Mouse (Mus musculus): Measurements from ENCODE around the gene Slc38a2.

Slc38a2 gene

DNA sequence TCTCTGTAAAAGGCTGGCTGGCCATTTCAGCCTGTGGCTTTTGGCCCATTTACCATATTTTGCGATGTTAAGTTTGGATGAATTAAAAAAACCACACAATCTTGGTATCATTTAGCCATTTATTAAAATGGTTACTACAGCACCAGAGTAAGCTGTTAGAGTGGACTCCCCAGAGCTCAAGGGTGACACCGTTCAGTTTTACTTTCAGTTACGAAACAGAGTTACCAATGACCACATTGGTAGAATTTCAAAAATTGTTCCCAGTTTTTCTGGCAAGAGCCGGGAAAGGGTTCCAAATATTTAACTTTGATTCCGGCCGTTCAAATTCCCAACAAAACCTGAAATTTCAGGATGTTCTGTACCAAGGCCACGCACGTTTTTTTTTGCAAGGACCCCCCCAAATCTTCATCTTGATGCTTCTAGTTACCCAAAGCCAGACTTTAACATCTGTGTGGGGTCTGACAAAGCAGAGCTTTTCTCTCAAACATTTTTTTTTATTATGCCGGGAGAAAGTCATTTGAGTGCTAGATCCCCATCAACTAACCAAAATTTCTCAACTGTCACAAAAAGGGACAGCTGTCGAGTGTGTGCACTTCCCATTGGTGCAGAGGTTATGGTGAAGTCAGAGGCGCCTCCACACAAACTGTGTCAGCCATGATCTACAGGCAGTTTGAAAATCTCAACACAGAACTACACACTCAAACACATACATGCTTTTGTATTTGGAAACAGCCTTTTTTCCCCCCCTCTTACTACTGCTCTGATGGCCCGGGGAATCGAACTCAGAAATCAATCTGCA lies 2.8 kb downstream of the Slc38a2 start:
- DNase-seq (ENCODE audit: low spot score in 2 of 2) = no peak

DNA sequence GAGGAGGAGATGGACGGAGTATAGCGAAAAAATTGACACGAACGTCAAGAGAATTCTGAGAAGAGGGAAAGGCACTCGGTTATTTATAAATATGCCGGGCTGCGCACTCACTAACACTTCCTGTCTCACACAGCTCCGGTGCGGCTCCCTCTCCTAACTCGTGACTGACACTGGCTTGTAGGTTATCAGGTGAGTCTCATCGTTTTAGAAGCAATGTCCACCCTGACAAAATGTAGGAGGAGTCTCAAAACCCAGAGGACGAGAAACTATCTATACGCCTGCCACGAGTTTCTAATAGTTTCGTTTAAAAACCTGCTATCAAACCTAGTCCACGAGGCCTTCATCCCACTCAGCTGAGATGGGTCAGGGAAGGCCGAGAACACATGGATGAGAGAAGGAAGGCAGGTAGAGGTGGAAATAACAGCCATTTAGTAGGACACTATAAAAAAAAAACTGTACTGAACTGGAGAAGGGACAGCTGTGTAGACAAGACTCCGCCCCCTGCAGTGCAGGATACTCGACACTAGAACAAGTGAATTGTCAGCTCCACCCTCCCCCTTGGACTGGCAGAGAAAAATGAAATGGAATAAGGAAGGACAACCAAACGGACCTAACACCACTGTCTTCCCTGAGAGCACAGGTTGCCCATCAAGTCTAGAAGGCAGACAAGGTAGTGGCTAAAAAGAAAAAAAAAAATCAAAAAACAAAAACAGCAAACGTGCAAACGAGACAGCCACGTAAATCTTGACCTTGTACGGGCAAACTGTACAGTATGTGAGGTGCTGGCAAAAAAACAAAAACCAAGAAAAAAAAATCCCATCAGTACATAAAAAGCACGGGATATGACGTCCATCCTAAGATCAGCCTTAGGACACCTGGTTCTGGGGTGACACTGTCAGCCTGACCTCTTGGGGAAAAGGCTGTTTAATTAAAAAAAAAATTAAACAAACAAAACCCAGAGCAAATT lies 3.8 kb downstream of the Slc38a2 start:
- no peak for DNase-seq (ENCODE audit: low spot score in 2 of 2)

DNA sequence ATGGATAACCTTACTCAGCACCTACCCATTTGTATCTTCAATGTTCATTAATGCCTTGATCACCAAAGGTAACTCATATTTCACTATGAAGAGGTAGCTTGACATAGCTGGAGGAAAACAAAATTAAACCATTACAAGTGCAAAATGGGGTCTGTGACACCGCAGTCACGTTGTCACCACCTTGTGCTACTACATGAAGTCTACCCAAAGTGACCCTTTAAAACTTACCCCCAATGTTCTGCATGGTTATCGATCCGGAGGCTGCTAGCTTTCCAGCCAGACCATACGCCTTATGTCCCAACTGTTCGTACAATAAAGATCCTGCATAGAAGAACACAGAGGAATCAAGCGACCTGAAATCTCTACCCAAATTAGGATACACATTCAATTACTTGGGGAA lies 4.5 kb downstream of the Slc38a2 start:
- no peak for DNase-seq (ENCODE audit: low spot score in 2 of 2)

DNA sequence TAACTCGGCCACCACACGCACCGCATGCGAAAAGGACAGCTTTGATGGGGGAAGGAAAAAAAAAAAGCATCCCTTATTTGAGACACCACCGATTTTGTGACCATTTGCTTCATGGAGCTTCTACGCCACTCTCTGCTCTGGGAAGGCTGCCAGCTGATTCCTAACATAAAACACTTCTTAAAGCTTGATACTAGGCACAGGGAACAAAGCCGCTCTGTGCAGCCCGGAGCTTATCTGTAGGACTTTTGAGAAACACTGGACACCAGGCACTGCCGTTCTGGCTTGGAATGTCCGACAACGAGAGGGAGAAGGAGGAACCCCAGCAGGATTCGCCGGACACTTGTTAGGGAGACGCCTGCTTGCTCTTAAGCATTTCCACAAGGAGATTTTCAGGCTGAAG lies 5.8 kb downstream of the Slc38a2 start:
- no peak for DNase-seq (ENCODE audit: low spot score in 2 of 2)

DNA sequence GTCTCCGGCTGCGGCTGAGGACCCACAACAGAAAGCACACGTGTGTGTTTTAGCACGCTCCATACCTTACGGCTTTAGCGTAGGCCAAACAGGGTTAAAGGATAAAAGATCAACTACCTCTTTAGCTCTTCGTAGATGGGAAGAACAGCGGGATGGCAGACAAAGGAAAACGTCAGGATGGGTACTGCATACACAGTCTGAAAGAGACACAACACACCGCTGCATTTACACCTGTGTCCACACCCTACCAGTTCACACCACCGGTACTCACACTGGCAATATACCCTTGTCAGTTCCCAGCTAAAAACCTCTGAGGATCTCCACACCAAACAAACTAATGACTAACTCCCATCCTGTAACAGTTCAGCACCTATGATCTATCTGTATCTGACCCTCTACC lies 7.1 kb downstream of the Slc38a2 start:
- DNase-seq (ENCODE audit: low spot score in 2 of 2) = no peak

DNA sequence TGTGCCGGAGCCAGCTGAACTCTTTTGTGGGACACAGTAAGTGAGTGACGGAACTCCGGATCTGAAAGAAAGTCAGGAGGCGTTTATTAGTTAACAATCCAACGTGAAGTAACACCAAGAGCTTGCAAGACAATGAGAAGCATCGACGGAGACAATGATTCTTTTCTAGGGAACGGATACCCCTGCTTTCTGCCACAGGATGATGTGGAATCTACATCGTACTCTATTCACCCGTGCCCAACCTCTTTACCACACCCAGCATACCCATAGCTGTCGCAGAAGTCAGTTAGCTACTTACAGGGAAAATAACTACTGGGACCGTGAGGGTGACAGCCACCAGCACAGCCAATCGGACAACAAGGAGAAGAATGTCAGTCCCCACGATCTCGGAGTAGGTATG lies 8.1 kb downstream of the Slc38a2 start:
- no peak for DNase-seq (ENCODE audit: low spot score in 2 of 2)

DNA sequence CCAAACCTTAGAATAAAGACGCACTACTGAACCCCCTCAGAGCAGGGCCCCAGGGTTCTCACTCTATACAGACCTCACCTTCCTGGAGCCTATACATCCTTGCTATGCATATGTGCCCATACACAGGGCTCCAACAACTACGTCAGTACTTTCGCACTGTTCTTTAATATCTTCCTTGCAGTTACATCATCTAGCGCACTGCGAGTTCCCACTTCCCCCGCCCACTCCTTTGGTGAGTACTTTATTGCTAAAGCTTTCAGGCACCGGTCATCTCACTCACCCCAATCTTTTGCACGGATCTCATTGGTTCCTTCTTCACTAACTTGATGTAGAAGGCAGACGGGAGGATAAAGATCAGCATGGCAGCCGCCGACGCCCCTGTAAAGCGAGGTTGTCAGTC lies 8.7 kb downstream of the Slc38a2 start:
- no peak for DNase-seq (ENCODE audit: low spot score in 2 of 2)

DNA sequence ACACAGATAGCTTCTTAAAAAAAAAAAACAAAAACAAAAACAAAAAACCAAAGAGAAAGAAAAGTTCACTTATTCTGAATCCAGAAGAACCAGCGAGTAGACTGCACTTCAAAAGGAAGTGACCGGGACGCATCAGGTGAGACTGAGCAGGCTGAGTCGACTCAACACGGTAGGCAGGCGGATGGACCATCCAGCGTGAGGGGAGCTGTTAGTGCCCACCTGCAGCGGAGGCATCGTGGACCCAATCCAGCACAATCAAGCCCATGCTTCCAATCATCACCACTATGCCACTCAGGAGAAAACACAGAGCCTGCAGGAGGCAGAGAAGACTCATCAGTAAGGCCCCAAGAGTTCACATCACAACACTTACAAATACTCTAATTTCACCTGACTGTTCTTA lies 9.6 kb downstream of the Slc38a2 start:
- DNase-seq (ENCODE audit: low spot score in 2 of 2) = no peak

DNA sequence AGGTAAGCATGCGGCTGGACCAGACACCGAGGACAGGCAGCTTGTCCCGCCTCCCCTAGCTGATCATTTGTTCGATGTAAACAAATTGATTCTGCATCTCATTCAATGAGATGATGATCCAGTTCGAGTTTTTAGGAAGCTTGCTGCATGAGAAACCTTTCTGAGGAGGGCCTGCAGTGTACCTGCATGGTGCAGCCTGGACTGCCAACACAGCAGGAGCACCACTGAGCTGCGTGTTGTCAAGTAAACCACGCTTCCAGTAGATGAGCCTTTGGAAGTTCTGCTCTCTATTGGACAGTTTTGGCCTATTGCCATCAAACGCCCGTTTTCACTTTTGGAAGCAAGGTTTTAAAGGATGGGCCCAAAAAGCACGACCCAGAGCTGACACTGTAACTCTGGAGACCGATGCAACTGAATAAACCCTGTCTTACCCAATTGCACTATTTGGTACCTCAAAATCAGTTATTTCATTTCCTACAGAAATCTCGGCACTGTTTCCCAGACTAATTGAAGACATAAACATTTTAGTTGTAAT lies 10.7 kb downstream of the Slc38a2 start:
- DNase-seq (ENCODE audit: low spot score in 2 of 2) = no peak

DNA sequence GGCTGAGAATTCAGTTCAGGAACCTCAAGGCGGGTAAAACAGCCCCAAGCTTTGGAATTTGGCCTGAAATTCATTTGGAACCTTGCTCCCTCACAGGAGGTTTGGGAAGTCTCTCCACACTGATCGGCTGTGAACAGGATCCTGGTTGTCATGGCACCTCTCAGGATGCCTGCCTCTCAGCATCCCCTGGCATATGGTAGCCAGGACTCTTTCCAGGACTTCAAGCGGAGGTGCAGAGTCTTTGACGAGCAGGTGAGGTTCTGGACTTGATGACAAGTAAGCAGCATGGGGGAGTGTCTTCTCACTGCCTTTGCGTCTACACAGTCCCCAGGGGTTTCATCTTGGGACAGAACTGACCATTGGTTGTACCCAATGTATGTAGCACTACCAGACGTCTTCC lies 11.5 kb downstream of the Slc38a2 start:
- DNase-seq (ENCODE audit: low spot score in 2 of 2) = no peak

DNA sequence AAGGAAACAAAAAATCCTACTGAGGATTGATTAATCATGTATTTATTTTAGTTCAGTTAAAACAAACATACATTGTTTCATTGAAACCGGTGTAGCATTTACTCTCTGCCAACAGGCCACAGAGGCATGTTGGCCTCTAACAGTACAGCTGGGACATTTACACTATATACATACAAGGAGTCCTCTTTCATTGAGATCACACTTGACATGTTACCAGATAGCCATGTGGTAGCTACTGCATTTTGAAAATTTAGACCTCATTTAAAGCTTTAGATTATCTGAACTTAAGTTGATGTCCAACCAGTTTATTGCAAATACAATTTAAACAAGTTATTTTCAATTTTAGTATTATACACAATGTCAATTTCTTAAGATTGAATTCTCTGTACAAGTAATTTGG lies 12.2 kb downstream of the Slc38a2 start:
- DNase-seq (ENCODE audit: low spot score in 2 of 2) = no peak

DNA sequence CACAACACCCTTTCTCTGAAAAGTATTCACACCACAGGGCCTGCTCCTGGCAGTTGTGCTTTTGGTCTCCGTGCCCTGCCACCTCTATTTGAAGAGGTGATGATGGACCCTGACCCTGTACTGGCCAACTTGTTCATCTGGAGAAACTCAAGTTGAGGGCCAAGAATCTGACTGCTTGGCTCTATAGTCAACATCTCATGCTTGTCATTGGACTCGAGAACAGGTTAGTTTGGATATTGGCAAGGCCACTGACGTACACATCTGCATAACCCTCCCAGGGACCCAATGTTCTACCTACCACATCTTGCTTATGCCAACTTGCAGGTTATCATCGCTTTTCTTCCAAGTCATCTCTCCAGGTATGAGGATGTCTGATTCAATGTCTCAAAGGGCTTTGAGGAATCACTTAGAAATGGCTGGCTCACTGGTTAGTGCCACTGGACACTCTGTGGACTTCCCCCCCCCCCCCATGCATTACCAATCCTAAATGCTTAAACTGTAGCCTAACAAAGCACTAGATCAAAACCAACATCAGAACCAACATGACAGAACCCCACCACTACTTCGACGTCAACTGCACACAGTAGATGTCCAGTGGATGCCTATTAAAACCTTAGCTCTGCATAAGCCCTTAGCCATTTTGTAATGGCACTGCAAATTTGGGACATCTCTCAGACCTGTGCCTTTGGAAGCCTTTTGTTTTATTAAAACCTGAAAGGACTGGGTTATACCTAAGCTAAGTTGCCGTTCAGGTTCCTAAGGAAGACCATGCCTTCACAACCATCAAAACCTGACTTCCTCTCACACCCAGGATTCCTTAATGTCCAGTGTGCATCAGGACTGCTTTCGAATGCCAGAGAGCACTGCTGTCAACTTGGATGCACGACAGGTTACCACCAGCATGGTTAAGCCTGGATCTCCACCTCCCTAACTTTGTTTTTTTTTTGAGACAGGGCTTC lies 13.1 kb downstream of the Slc38a2 start:
- no peak for DNase-seq (ENCODE audit: low spot score in 2 of 2)

DNA sequence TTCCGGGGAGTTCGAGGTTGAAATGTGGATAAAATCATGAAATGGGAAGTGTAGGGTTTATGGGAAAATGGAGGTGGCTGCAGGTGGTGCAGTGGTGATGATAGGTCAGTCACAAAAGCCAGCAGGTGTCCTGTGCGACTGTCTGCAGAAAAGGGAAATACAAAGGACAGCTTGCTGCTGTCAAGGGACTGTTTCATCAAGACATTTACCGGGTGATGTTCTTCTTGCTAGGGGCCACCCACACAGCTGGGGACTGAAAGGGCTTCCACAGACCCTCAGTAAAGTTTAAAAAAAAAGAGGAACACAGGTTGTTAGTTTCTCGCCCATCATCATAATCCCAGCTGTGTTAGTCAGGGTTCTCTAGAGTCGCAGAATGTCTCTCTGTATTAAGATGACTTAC lies 14.3 kb downstream of the Slc38a2 start:
- no peak for DNase-seq (ENCODE audit: low spot score in 2 of 2)

DNA sequence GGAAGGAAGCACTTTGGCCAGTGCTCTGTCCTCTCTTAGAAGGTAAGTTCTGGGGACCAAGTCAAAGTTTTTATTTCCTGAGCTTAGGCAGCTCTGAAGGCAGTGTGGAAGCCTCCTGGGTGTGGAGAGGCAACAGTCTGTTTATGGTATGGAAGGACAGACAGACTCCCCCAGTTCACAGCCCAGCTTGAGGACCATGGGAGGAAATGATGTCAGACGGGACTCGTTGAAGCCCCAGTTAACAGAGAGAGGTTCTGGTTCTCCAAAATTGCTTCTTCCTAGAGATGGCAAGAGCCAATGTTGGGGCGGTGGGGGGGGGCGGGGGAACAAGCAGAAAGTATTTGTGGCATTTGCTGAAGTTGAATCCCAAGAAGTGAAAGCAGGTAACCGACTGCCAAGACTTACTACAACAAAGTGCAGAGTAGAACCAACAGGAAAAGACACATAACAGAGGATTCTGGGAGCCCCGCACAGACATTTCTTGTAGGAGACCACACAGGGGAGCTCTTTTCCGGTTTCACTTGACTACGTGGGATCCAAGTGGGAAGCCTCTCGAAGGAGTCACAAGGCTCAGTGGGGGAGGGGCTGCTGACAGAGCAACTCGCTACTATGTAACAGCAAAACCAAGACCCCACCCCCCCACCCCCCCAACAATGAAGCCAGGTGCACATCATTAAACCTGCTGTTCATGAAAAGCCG lies 15.2 kb downstream of the Slc38a2 start:
- no peak for DNase-seq (ENCODE audit: low spot score in 2 of 2)

DNA sequence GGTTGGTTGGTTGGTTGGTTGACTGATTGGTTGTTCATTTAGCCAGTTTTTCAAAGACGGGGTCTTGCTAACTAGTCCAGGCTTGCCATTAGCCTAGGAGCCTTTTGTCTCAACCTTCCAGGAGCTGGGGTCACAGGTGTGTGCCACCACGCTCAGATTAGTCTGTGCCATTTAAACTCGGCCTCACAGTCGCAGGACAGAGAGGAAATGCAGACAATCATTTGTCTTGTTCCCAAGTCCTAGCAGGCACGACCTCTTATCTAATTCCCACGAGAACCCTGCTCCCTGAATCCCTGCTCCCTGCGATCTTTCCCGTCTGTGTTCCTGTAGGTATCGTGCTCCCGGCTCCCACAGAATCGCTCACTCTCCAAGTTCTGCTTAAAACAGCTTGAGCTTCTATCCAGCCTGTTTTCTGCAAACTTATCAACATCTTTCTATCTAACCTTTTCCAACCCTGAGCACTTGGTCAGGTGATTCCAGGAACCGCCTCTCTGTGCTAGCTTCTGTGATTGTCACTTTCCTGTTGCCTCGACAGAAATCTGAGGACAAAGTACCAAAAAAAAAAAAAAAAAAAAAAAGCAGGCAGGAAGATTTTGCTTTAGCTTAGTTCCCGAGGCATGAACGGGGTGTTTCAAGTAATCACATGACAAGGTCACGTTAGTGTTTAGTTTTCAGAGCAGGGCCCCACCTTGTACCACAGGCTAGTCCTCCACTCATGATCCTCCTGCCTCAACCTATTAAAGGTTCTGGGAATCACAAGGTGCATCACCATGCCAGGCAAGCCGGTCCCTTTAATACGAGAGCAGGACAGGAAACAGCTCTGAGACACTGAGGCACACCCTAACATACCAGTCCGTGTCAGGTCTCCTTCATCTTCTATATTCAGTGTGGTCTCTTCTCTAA lies 20.4 kb downstream of the Slc38a2 start:
- no peak for DNase-seq (ENCODE audit: low spot score in 2 of 2)

DNA sequence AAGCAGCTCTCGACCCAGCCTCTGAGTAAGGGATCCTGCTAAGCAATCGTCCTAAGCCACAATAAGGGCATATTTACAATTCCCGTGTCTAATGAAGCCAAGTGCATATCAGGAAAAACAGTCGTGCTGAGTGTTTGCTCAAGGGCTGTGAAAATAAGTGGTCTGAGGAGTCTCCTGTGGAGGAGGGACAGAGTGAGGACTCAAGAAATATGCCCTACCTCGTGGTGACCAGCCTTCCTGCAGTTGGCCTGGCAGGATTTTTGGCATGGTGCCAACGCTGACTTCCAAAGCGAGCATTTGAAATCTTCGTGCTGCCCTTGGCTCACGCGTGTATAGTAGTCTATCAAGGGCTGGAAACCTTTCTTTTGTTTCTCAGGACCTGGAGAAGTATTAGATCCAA lies 23.0 kb downstream of the Slc38a2 start:
- DNase-seq (ENCODE audit: low spot score in 2 of 2) = no peak

DNA sequence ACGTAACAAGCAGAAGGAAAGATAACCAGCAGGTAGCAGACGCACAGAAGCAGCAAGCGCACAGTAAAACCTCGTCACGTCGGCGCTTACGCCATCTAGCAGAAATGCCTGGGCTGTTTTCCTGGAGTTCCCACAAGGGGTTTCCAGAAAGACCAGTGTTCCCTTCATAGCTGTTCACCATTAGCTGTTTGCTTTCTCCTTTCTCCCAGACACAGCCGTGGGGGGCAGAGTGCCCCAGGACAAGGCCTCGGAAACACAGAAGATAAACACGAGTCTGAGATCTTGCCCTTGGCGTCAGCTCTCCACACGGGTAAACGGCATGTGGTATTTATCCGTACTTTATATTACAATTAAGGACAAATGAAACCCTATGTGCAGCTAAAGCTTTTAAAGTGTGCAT lies 23.8 kb downstream of the Slc38a2 start:
- DNase-seq (ENCODE audit: low spot score in 2 of 2) = no peak

DNA sequence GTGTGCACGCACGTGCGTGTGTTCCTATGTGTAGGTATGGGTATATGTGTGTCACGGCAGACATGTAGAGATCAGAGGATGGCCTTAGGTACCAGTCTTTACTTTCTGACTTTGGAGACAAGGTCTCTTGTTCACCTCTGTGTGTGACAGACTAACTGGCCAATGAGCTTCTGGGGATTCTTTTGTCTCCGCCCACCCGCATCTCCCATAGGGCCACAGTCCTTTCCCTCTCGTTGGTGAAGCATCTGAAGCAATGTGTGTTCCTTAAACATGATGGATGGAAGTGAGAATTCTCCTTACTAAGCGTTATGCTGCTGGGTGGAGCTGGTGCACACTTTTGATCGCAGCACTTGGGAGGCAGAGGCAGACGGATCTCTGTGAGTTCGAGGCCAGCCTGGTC lies 24.5 kb downstream of the Slc38a2 start:
- DNase-seq (ENCODE audit: low spot score in 2 of 2) = no peak

DNA sequence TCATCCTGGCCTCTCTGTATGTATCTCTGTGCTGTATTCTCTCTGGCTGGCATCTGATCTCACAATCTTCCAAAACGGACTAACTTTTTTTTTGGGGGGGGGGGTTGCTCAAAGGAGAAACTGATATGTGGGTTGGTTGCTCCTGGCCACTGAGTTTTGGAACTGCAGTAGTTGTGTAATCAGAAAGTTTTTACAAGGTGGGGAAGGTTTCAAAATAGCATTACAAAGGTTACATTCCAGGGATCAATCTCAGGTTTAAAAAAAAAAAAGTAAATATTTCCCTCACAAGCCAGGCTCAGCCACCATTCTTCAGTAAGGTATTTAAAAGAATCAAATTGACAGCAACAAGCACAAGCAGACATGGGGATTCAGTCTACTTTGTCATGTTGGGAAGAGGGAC lies 25.4 kb downstream of the Slc38a2 start:
- no peak for DNase-seq (ENCODE audit: low spot score in 2 of 2)

DNA sequence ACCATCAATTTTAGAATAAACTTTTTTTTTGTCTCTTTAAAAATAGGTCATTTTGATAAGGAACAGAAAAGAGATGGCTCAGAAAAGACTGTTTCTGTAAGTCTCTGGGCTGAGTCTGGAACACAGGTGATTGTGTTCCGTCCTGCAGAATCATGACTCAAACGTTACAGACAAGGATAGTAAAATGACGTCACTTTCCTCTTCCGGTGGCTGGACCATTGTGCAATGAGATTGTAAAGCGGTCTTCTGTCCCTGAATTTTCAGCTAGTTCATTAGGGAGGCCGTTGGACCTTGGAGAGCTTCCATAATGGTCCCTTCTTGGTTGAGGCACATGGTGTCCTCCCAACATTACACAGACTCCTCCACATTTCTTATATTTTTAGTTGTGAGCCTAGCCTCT lies 29.8 kb downstream of the Slc38a2 start:
- no peak for DNase-seq (ENCODE audit: low spot score in 2 of 2)
